Mouse (Mus musculus): Measurements from ENCODE around the gene Gm21905.
A peak's percentile ranks its signal among the peaks of the same experiment; 100 is the strongest.

Gm21905 gene

DNA sequence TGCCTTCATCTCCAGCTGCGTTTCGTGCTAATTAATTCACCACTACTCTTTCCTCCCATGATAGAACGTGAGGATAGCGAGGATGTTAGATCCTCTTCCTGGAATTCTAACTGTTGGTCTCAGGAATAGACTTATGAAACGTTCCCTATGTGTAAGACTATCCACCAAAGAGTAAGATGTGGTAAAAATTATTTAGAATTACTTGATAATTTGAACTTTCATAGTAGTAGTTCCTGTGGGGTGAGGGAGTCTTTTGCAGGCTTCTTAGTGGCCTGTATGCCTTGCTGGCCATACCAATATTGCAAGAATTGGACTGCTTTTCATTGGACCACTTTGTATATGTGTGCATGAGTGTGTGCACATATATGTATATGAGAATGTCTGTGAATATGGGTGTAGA lies at the start of gene Gm21905:
Gm21905 (minus strand) TSS at position 101 of the 400 bp plus-strand sequence.
- DNase-seq: no peak

DNA sequence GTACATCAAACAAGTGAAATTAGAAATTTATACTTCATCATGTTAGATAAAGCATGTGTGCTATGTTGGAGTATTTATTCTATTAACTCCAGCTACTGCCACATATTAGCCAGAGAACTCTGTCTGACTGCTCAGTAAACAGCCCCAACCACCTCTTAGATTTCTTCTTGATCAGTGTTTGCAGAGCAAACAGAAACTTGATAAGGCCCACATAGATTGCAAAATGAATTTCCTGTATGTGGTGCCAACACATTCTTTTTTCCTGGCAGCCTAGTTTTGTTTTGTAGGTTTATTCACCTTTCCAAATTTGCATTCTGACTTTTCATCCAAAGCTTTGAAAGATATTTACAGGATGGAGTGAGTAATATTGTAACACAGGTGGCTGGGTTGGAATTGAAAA lies 44.2 kb upstream of the Gm21905 start:
- DNase-seq: no peak

DNA sequence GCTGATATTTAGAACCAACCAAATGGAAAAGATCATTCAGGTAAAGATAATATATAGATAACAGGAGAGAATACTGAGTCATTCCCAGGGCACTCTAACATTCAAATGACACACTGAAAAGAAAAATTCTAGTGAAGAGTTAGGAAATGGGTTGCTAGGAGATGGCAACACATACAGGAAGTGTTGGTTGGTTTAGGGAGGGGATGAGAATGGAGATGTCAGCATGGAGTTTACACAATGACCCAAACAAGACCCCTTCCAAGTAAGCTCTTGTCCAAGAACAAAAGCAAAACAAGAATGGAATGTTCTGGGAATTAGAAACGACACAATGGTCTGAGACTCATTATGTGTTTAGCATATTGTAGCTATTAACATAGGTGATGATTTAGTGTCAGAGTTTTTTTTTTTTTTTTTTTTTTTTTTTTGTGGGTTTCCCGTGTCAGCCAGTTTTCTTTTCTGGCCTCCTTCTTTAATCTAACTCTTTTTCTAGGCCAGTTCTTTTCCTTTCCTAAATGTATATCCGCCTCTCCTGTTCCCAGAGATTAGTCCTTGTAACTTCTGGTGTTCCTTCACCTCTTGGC lies 35.8 kb upstream of the Gm21905 start:
- no peak for DNase-seq

GRCm38 (mm10) chr5:67969536-67969935 lies 23.3 kb upstream of the Gm21905 start:
- DNase-seq: no peak

GRCm38 (mm10) chr5:67961708-67962629 lies 15.7 kb upstream of the Gm21905 start:
- DNase-seq: no peak

DNA sequence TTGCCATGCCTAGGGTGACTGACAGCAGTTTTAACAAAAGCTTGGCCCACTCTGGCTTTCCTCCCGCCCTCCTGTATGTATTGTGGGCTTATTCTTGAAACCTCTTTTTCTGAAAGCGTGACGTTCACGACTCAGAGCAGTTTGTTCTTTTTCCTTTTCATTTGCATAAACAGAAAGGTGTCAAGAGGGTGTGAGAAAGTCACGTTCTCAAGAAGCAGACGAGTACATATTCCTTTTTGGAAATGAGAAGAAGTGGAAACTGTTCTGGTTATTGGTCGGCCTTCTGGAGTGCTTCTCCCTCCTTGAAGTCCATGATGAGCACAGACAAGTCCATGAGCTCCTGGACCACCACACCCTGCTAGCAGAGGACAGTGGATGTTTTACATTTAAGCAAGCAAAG lies 9.3 kb upstream of the Gm21905 start:
- DNase-seq: no peak

DNA sequence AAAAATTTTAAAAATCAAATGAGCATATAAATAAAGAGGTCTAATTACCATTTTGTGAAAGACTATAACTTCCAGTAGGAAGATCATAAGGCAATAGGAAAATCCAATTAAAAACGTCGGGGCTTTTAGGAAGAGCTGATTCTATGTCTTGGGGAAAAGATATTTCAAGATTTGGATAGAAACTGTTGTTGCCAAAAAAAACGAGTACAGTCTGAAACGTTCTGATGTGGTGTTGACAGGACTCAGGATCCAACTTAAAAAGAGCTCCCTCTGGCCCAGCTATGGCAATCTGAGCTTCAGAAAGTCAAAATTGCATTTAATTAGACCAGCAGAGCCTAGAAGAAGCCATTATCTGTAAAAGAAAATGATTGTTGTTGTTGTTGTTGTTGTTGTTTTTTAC lies 7.9 kb upstream of the Gm21905 start:
- DNase-seq: no peak

- no peak for DNase-seq
These were observed 1.9 kb upstream of the Gm21905 start for GRCm38 (mm10) chr5:67948074-67948473.

GRCm38 (mm10) chr5:67947006-67947405 lies 785 bp upstream of the Gm21905 start:
- DNase-seq: peak in 1 of 2 experiments; percentile 5

- no peak for DNase-seq
These were observed 2.0 kb downstream of the Gm21905 start for GRCm38 (mm10) chr5:67944074-67944785.

GRCm38 (mm10) chr5:67943199-67943598 lies 3.0 kb downstream of the Gm21905 start:
- no peak for DNase-seq

GRCm38 (mm10) chr5:67941369-67941768 lies 4.9 kb downstream of the Gm21905 start, which contains the start of gene Gm5108:
Gene Gm5108, plus strand, starts transcription at chr5:67941669.
- no peak for DNase-seq

DNA sequence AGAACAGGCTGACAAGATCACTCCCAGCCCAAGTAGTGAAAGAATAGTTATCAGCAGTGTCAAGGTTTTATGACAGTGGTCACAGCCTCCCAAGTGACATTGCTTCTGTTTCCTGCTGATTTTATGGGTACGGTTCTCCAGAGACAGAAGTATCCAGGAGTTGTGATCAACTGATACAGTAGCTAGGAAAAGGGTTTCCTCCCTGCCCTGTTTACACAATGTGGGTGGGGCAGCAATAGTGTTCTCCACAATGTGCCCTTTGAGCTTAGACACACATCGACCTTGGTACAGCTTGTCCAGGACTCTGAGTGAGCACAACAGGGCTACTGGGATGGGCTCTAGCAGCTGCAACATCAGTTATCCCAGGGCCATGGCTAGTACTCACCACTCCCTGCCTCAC lies 14.6 kb downstream of the Gm21905 start:
- no peak for DNase-seq

- no peak for DNase-seq
These were observed 15.6 kb downstream of the Gm21905 start for GRCm38 (mm10) chr5:67930584-67930983.

DNA sequence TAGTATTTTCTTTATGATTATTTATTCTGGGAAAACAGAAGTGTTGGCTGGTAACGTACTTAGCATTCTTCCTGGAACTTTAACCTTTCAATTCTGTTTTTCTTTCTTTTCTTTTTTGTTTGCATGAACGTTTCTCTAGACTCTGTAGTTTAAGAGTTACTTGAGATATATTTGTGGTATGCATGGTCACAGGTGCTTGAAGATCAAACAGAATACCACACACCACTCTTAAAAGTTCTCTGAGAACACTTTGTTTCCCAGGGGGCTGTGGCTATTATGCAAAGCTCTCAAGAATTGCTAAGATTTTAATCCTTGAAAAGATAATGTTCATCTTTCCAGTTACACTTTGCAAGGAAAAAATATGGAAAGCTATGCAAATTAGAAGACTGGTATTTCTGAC lies 41.7 kb downstream of the Gm21905 start:
- DNase-seq: no peak

DNA sequence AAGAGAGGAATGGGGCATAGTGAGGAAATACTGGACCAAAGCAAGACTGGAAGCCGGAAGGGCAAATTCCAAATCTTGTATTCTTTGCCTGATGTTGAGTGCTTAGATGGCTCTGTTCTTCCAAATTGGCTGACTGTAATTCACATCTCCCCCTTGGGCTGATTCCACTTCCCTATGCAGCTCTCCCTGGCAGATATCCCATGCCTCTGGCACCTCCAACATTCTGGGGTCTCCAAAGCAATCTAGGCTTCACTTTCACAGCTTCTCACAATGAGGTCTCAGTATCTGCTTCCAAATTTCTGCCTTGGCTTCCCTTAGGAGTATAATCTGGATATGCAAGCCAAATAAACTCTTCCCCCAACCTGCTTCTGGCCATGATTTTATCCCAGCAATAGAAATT lies 47.3 kb downstream of the Gm21905 start:
- DNase-seq: peak; percentile 5 to 10

- DNase-seq: no peak
These were observed 61.6 kb downstream of the Gm21905 start for GRCm38 (mm10) chr5:67884422-67885210.

DNA sequence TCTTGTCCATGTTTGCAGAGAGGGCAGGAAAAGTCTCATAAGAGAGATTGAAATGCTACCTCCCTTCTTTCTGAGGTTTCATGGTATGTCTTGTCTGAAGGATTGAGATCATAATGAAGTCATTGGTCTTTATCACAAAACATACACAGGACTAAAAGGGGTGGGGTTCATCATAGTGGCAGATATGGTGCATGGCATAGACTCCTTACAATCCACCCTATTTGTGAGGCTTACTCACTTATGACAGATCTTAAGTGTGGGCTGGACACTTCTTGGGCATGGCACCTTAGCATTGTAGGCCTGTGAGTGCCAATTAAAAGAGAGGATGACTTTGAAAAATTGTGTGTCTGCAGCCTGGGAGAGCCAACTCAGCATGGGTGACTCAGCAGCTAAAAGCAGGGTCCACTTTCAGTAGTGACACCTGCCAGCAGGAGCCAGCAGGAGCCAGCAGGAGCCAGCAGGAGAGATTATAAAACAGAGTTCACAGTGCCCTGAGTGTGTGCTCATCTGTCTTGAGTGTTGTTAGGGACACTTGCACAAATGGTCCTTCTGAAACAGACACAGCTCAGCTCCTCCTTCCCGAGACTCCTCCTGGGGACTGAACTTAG lies 62.6 kb downstream of the Gm21905 start:
- DNase-seq: no peak
